Mouse (Mus musculus) right cerebral cortex, postnatal 14 days (tissue): ENCODE data around the gene Smim24.
A peak's percentile ranks its signal among the peaks of the same experiment; 100 is the strongest.

ENCODE experiments used
- DNase-seq: peaks from one replicate; pipeline ENCODE4 v3.0.0; 2022

Gene Smim24

DNA sequence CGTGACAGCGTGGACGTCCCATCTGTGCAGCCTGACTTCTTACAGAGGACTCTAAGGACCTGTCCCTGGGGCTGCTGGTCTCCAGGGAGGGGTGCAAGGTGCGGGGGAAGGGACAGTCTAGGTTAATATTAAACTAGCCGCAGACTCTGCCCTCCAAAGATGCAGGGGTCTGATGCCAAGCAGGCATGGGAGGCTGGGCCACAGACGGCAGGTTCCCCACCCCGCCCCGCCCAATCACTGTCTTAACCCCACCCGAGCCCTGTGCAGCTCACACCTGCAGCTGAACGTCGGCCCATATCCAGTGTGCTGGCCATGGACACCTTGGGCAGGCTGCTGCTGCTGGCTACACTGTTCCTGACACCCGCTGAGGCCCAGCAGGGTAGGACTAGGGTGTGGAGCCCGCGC is at the start of gene Smim24:
Gene Smim24 (plus strand): TSS at position 271 of the 405 bp plus-strand sequence.
- no peak for DNase-seq

GRCm38 (mm10) chr10:81344421-81345161 is 48.3 kb upstream of the Smim24 start:
- DNase-seq: no peak

DNA sequence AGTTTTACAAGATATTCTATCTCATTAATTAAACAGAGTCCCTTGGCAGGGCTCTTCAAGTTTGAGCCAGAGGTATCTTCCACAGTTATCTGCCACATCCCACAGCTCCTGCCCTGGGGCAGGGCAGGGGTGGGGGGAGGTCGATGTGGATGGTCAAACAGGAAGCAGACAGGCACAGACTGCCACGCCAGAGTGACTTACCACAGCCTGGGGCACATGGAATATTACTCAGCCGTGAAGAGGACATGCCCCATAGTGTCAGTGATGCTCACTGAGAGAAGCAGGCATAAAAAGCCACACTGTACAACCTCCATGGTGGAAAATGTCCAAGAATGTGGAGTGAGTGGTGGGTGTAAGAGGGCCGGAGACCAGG is 47.7 kb upstream of the Smim24 start:
- no peak for DNase-seq

DNA sequence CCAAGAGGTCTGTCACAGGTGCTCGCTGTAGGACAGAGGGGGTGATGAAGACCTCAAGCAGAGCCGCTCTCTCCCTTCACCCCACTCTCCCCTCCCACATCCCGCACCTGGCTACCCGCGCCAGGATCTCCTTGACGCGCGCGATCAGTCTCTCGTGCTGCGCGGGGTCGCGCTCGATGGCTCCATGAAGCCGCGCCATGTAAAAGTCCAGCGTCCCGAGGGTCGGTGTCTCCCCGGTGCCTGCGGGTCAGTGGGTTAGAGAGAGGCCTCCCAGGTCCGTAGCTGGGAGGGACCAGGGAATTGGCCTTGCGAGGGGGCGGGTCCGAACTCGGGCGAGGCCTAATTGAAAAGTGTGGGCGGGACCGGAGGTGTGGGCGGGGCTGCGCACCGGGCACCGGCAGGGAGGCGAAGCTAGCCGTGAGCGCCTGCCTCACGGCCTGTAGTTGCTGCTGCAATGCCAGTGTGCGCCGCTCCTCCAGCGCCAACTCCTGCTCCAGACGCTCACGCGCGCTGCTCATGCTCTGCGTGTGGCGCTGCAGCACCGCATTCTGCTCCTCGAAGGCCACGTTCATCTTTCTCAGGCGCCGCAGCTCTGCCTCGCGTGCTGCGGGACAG is 46.3 kb upstream of the Smim24 start:
- DNase-seq: peak; percentile 75

DNA sequence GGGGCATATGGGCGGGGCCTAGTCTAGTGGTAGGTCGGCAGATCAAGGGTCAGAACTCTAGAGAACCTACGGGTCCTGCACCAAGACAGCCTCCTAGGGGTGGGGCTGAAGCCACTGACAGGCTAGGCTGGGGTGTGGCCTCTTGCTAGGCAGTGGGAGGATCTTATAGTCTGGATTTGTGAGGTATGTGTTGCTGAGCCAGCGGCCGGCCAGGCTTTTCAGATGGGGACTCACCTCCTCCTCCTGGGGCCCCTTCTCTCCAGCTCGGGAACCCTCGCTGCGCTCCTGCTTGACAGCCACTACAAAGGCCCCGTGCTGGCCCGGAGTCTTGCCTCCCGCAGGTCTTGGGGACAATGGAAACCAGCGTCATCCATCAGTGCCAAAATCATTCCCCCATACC is 43.7 kb upstream of the Smim24 start:
- DNase-seq: no peak

GRCm38 (mm10) chr10:81349961-81350350 is 42.9 kb upstream of the Smim24 start:
- no peak for DNase-seq

GRCm38 (mm10) chr10:81350351-81351063 is 42.3 kb upstream of the Smim24 start, which contains the start of gene Hmg20b:
TSS of gene Hmg20b (minus strand) at chr10:81350480.
- peak; percentile 100 for DNase-seq

- no peak for DNase-seq
Observed at GRCm38 (mm10) chr10:81351678-81352291, 41.1 kb upstream of the Smim24 start.

- no peak for DNase-seq
Observed at GRCm38 (mm10) chr10:81354738-81355477, 37.9 kb upstream of the Smim24 start.

DNA sequence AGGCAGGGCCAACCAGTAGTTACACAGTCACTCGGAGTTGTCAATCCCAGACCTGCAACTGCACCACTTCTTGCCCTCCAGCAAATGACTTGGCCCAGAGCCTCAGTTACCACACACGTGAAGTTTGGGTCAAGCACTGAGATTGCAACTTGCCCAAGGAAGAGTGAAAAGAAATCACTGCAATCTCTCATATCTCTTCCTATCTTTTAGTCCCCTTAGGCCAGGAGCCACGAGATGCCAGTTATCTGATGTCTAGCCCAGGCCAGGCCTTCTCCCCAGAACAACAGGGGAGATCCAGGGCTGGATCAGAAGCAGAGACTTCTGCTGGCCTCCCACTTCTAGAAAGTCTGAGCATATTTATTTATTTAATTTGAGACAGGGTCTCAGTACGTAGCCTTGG is 37.3 kb upstream of the Smim24 start:
- no peak for DNase-seq

DNA sequence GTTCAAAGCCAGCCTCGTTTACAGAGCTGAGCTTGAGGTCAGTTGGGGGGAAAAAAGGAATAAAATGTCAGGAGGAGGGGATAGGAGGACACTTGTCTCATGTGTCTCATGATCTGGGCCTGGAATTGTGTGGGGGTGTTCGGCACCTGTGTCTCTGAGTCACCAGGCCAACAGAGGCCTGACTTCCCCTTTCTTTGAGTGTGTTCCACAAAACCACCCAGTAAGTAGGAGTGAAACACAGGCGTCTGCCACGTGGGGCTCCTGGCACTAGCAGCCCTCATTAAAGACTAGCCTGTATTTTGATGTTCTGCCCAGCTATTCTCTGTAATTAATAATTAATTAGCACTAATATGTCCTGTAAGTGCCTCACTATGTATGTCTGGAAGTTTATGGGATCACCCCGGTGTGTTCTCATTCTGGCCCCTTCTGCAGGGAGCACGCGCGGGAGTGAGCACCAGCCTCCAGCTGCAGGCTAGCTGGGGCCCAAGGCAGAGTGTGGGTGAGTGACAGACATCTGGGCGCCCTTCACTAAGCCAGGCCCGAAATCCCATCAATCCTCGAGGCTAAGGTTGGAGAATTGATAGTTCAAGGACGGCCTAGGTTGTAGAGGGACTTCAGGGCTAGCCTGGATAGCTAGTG is 36.4 kb upstream of the Smim24 start:
- no peak for DNase-seq

- DNase-seq: peak; percentile 95
Observed at GRCm38 (mm10) chr10:81356991-81357844, 35.6 kb upstream of the Smim24 start, which contains the start of gene Mfsd12. TSS of gene Mfsd12 (plus strand) at chr10:81357491.

GRCm38 (mm10) chr10:81358209-81358608 is 34.6 kb upstream of the Smim24 start:
- DNase-seq: no peak

GRCm38 (mm10) chr10:81358841-81359240 is 34.0 kb upstream of the Smim24 start:
- no peak for DNase-seq

- no peak for DNase-seq
Observed at GRCm38 (mm10) chr10:81360721-81361120, 32.1 kb upstream of the Smim24 start.

DNA sequence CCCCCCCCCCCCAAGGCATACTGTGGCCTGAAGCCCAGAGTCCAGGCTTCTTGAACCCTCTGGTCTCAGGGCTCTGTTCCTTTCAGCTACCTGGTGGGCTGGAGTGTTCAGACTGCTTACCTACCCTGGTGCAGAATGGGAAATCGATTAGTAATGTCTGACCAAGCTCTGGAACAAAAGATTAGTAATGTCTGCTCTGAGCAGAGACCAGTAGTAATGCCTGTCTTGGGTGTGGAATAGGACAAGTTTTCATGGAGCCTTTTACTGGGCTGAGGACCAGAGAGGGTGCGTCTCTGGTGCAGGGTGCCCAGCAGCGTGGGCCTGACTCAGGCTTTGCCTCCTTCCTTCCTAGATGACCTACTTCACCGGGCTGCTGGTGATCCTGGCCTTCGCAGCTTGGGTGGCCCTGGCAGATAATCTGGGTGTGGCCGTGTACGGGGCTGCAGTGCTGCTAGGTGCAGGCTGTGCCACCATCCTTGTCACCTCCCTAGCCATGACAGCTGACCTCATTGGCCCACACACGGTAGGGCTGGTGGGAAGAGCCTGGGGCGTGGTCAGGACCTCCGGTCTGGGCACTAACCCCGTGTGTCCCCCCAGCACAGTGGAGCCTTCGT is 30.4 kb upstream of the Smim24 start:
- no peak for DNase-seq

DNA sequence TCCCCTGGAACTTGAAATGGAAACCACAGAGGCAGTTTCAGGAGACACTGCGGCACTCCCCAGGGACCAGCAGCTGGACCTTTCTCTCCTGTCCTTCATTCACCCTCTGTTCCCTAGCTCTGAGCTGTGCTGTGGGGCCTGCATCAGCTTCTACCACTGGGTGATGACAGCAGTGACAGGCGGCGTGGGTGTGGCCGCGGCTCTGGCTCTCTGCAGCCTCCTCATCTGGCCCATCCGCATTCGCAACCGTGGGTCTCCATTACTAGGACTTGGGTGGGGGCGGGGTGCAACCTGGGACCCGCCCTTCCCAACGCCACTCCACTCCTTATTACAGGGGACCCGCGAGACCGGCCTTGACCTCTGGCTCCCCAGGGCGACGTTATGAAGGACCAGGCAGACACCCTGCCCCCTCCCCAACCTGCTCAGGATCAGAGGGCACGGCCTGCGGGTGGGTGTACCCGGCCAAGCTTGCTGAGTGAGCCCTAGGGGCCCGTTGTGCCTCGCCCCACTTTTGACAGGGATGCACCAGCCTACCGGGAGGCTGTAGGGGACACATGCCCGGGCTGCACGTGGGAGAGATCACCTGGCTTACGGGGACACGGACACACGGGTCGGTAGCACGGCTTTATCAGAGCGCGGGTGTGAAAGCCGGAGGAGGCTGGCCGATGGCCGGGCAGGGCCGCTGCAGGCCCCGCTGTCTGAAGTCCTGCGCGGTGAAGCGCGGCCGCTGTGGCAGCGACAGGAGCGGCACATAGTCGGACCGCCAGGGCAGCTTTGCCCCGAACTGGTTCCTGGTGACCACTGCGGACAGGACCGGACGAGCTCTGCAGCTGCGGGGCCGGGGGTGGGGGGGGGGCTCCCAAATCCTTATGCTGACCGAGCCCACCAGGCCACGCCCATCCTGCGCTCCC is 29.2 kb upstream of the Smim24 start:
- no peak for DNase-seq

DNA sequence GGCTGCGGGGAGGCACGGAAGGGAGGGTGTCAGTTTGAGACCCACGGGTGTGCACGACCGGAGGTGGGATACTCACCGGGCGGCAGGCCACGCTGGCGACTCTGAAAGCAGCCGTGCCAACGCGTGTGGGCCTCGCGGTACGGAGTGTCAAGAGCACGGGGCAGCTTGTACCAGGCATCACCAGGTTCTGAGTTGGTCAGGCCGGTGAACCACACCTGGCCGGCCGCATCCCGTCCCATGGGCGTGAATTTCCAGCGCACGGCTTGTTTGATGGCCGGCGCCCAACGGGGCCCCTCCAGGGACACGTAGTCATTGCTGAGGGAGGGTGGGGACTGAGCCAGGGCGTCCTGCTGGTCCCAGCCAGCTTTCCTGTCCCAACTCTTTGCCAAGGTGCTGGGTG is 28.2 kb upstream of the Smim24 start:
- DNase-seq: no peak

GRCm38 (mm10) chr10:81365073-81365472 is 27.8 kb upstream of the Smim24 start:
- no peak for DNase-seq
